Mouse (Mus musculus) hindlimb bud, embryonic 11.5 days (tissue): Measurements from ENCODE around the gene Dnajb3.
"Not testable (repeated sequence)": the region's sequence is repeated elsewhere in the genome, so short reads cannot be mapped to it uniquely, and the experiment has no call there.

Experiments used
- DNase-seq: peaks from one replicate; pipeline ENCODE4 v3.0.0-alpha.2; 2012; ENCODE audit warnings: low read depth, low spot score; ENCODE audit errors: extremely low spot score

Dnajb3 gene

GRCm38 (mm10) chr1:88217144-88217543 lies 11.6 kb upstream of the Dnajb3 start:
- DNase-seq = no peak

DNA sequence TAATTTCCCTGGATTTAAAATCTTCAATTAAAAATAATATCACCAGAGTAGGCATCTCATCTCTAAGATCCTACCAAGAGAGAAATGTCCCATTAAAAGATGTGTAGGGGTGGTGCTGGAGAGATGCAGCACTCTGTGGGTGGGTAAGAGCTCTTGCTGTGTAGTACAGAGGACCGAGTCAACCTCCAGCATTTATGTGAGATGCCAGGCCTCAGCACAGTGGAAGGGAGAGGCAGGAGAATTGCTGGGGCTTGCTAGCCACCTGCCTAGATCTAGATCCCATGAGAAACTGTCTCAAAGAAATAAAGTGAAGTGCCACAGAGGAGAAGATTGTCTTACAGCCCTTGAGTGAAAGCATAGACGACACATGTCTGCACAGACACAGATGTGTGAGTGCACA lies 11.0 kb upstream of the Dnajb3 start:
- DNase-seq = no peak

DNA sequence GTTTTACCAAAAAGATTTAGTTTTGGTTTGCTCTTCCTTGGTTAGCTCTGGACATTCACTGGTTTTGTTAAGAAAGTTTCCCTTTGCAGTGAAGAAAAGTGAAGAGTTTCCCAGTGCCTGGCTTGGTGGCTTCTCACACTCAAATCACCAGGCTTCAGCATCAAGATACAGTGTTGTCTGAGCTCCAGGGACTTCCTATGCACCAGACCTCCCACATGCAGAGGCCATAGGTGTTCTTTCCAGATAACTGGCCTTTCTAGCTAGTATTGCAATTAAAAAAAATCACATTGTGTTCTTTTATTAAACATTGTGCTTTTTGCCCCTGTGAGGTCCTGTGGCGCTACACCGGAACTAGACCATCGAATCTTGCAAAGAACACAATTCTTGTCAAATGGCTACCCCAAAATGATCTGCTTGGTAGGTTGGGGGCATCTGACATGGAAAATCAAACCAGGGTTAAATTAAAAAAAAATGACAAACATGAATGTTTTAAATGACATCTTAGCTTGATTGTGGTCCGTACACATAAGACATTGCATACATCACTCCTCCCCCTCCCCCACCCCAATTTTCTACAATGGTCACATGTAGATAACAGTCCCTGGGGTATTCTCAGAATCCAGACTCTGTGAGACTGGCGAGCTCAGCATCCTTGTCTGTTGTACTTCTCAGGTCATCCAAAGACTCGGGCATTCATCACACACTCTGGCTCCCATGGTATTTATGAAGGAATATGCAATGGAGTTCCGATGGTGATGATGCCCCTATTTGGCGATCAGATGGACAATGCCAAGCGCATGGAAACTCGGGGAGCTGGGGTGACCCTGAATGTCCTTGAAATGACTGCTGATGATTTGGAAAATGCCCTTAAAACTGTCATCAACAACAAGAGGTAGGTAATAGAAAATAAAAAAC lies 10.1 kb upstream of the Dnajb3 start:
- DNase-seq = no peak

- no peak for DNase-seq
Observed at GRCm38 (mm10) chr1:88214462-88214952, 8.9 kb upstream of the Dnajb3 start.

- DNase-seq = no peak
Observed at GRCm38 (mm10) chr1:88213766-88214461, 8.3 kb upstream of the Dnajb3 start.

GRCm38 (mm10) chr1:88213061-88213460 lies 7.5 kb upstream of the Dnajb3 start:
- no peak for DNase-seq

GRCm38 (mm10) chr1:88212341-88213045 lies 6.9 kb upstream of the Dnajb3 start:
- DNase-seq = no peak

DNA sequence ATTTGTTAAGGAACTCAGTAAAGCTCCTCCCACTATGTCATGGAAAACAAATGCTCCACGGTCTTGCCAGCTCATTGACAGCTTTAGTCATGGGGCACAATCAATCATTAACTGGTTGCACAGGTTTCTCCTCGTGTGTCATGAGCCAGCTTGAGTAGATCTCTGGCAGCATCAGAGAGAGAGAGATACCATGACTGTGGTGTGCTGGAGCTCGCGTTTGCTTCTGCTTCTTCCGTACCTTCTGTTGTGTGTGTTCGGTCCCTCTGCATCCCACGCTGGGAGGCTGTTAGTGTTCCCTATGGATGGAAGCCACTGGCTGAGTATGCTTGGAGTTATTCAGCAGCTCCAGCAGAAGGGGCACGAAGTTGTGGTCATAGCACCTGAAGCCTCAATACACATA lies 6.2 kb upstream of the Dnajb3 start, which contains the start of gene Ugt1a1:
TSS of gene Ugt1a1 (plus strand) at position 148 of the 400 bp plus-strand sequence.
- no peak for DNase-seq

DNA sequence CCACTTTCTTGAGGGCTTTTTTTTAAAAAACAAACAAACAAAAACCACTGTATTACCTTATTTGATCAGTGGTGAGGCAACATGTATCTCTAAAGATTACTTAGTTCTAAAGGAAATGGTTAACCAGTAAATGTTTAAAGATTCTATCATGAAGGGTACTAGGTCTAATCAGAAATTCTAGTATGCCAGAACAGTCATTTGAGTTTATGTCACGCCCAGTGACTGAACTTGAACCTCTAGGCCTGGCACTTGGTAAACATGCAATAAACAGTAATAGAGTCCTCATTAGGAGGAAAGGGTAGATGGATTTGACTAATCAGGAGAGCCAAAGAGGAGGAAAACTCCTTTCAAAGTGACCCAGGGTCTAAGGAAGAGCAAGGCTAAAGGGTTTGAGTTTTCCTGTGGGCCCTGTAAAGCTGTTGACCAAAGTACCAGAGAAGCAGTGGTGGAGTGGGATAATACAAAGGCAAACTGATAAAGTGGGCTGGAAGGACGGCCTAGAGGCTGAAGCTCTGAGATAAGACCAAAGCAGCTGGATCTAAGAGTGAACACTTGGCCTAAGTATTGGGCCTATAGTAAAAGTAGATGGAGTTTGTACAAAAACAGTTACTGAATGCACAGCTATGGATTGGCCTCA lies 1.4 kb upstream of the Dnajb3 start:
- no peak for DNase-seq

DNA sequence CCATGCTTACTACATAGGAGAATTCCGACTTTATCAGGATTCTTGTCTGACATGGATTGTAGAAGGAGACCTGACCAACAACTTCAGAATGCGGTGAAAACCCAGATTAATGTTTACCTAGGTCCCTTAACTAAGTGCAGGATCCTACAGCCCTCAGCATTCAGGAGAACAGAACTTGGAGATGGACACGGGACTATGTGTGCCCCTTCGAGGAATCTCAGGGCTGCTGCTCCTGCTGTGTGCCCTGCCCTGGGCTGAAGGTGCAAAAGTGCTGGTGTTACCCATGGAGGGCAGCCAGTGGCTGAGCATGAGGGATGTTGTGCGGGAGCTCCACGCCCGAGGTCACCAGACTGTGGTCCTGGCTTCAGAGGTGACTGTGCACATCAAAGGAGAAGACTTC lies 5.1 kb downstream of the Dnajb3 start, which contains the start of gene Ugt1a2:
TSS of gene Ugt1a2 (plus strand) at position 146 of the 400 bp plus-strand sequence.
- DNase-seq = no peak

DNA sequence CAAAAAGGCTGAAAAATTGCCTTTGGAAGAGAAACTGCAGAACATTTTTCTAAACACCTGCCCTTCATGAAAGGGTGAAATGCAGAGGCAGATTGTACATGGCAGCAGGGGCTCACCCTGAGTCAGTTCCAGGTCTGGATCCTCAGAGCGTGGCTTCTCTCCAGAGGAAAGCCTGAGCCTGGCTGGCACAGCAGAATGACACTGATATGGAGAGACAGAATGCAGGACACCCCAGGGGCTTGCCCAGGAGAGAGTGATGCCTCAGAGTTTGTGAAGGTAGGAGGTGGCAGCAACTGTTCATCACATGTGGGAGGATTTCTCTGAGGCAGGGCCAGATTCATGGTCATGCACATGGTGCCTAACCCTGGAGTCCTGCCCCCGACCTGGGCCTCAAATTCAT lies 5.6 kb downstream of the Dnajb3 start:
- DNase-seq = no peak

DNA sequence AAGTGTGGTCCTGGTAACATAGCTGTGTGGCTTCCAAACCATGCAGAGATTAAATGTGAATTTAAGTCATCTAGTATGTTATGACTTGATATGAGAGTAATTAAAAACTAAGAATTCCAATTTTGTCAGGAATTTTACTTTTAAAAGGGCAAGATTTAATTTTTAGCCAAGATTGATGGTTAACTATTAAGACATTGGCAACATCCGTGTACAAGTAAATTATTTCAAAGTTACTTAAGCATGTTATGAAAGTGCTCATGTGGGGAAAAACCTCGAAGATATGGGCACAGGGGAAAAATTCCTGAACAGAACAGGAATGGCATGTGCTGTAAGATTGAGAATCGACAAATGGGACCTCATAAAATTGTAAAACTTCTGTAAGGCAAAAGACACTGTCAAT lies 8.1 kb downstream of the Dnajb3 start:
- no peak for DNase-seq

DNA sequence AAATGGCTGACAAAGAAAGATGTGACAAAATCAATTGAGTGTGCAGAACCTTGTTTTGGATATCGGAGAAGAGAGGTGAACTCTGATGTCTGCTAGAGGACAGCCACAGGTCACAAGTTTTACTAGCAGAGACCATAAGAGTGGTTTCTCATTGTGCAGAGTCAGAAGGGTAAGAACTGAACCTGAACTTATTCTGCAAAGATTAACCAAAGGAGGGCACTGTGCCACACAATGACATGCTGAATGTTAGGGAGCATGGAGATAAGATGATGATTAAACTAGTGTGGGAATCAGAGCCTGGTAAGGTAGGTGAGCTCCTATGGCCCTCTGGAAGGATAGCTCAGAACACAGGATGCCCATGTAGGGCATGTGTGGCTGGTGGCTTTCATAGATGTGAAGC lies 9.9 kb downstream of the Dnajb3 start:
- DNase-seq = no peak

GRCm38 (mm10) chr1:88192136-88192535 lies 13.4 kb downstream of the Dnajb3 start:
- DNase-seq = no peak

DNA sequence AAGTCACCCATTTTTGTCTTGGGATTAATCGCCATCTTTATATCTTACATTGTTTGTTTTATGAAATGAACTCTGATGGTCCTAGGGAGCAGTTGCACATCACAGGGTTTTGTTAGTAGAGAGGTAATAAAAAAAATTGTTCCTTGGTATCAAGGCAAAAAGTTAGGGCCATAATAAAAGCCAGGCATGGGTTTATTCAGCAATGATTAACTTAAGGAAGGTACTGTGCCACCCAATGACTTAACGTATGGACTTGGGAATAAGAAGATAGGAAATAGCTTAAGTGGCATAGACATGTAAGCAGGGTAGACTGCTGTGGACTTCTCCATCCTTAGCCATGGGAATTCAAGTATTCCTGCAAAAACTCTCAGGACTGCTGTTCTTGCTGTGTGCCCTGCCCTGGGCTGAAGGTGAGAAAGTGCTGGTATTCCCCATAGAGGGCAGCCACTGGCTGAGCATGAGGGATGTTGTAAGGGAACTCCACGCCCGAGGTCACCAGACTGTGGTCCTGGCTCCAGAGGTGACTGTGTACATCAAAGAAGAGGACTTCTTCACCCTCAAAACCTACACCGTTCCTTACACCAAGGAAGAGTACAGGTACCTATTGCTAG lies 19.2 kb downstream of the Dnajb3 start:
- DNase-seq = no peak

- no peak for DNase-seq
Observed at GRCm38 (mm10) chr1:88179657-88180056, 25.9 kb downstream of the Dnajb3 start.

DNA sequence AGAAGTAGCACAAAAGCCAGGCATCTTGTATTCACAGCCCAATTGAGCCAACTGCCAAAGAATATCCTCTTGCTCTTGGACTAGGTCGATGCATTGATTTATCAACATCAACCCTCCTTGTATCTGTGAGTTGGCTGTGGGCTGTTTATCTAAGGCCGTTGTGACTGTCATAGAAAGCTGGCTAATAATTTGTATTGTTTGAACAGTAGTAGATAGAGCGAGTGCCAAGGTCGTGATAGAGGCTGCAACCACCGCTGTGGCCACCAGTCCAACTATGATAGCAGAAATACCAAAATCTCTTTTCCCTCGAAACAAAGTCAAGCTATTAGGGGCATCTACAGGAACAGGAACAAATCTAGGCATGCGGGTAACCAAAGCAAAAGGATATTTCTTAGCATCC lies 33.4 kb downstream of the Dnajb3 start:
- not testable (repeated sequence) for DNase-seq

DNA sequence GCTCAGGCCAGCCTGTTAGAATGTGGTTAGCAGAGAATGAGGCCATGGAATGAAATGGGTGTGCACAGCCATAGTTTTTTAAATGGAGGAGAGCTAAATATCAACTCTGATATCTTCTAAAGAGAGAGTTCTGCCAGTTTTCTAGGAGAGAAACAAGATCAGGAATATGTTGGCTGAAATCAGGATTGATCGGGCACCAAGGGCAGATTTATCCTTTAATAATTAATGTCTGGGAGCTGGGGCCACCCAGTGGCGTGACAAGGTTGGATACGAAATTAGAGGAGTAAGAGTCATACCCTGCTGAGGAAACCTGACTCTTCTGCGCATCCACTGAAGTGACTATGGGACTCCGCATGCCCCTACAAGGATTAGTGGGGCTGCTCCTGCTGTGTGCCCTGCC lies 39.9 kb downstream of the Dnajb3 start, which contains the start of gene Ugt1a5:
TSS of gene Ugt1a5 (plus strand) at position 302 of the 400 bp plus-strand sequence.
- DNase-seq = no peak

DNA sequence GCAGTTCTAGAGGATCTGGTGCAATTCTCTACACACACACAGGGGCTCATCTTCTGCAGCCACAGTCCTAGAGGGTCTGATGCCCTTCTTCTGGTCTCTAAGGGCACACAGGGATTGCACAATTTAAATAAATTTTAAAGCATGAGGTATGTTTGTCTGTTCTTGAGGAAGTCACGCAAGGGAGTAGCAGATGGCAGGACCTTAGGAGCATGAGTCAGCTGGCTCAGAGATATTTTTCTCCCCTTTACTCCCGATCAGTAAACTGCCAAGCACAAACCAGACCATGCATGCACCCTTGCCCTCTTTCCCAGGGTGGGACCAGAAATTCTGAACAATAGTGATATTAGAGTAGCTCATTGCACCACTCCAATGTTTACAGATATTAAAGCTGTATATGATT lies 47.2 kb downstream of the Dnajb3 start:
- no peak for DNase-seq
